Mouse (Mus musculus): ENCODE measurements around the gene Isy1. TPM values are rescaled to one million over a fixed set of nuclear protein-coding genes. Genes with fewer than 3 reads are reported as not detected.
"Not testable (repeated sequence)": the region's sequence is repeated elsewhere in the genome, so short reads cannot be mapped to it uniquely, and the experiment has no call there.

Isy1 gene
- polyA plus RNA-seq, 1 experiment: 25.8 TPM

GRCm38 (mm10) chr6:87778294-87779173, 60.1 kb downstream of the Isy1 start:
- DNase-seq (ENCODE audit: low read depth): no peak

DNA sequence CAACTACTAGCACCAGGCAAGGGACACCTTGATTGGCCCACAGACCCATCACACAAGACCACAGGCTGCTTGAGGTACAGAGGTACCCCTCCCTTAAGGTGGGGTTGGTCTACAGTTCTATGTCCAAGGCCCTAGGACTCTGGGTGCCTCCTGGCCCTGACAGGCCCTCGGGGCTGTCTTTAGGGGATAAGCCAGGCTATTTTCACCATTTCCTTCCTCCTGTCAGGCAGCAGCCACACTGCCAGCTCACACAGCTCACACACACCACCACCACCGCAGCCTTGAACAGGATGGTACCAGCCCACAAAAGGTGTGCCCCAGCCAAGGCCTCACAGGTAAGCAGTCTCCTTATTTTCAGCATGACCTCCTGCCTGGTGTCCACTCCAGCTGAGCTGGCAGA, 60.8 kb downstream of the Isy1 start, which contains the start of gene Gp9:
TSS of gene Gp9 (plus strand) at position 231 of the 400 bp plus-strand sequence.
- no peak for DNase-seq (ENCODE audit: low read depth)

GRCm38 (mm10) chr6:87776663-87777062, 61.9 kb downstream of the Isy1 start:
- DNase-seq (ENCODE audit: low read depth): no peak

DNA sequence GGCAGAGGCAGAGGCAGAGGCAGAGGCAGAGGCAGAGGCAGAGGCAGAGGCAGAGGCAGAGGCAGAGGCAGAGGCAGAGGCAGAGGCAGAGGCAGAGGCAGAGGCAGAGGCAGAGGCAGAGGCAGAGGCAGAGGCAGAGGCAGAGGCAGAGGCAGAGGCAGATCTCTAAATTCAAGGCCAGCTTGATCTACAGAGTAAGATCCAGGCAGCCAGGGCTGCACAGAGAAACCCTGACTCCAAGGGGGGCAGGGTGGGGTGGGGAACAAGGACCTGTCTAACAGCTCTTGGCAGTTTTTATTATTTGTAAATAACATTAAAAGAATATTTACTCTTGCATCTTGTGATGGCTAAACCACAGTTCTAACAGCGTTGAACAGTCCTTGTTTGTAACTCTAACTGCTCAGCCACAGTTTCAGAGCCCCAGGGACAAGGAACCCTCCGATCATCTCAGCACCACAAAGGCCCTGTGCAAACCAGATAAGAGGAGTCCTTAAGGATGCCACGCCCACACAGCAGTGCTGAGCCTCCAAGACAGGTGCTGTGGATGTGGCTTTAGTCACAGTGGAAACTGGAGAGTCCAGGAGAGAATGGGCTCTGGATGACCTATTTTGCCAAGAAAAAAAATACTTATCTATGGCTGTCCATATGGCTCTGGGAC, 62.9 kb downstream of the Isy1 start:
- no peak for DNase-seq (ENCODE audit: low read depth)

DNA sequence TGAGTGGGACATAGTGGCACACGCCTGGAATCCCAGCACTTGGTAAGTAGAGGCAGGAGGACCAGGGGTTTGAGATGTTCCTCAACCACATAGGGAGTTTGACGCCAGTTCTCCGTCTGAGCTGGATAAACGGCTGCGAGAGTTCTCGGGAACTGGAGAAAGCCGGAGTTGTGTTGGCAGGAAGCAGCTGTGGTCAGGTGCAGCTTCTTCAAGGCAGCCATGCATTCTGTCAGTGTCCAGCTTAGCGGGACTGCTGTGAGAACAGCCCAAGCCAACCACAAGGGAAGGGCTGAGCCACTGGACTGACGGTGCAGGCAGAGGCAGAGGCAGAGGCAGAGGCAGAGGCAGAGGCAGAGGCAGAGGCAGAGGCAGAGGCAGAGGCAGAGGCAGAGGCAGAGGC, 63.7 kb downstream of the Isy1 start:
- no peak for DNase-seq (ENCODE audit: low read depth)

- no peak for DNase-seq (ENCODE audit: low read depth)
Observed at GRCm38 (mm10) chr6:87774466-87774865, 64.1 kb downstream of the Isy1 start.

GRCm38 (mm10) chr6:87770626-87771025, 68.0 kb downstream of the Isy1 start:
- DNase-seq (ENCODE audit: low read depth): no peak

DNA sequence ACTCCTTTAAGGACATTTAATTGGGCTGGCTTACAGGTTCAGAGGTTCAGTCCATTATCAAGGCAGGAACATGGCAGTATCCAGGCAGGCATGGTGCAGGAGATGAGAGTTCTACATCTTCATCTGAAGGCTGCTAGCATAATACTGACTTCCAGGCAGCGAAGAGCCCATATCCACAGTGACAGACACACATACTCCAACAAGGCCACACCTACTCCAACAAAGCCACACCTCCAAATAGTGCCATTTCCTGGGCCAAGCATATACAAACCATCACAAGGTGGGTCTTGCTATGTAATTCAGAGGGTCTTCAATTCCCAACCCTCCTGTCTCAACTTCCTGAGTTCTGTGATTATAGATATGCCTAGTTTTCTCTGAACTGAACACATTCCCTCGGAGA, 74.3 kb downstream of the Isy1 start:
- DNase-seq (ENCODE audit: low read depth): not testable (repeated sequence)

Other genes with a start within 250 kb of the Isy1 start
- 7.4 and 10.6 TPM in 2 replicates for gene Prokr1, start 248.1 kb downstream of the Isy1 start, polyA plus RNA-seq (2012; rRNA removed)
- 4.2 and 4.4 TPM in 2 replicates for gene Aplf, start 166.6 kb downstream of the Isy1 start, polyA plus RNA-seq (2012; rRNA removed)
- 2.9 and 6.2 TPM in 2 replicates for gene Efcc1, start 107.9 kb downstream of the Isy1 start, polyA plus RNA-seq (2012; rRNA removed)
- 8.7 TPM in 2 replicates for gene Gp9, start 60.7 kb downstream of the Isy1 start, polyA plus RNA-seq (2012; rRNA removed)
- gene Rab43, start 26.6 kb downstream of the Isy1 start, polyA plus RNA-seq (2012; rRNA removed): 46.8 and 50.8 TPM in 2 replicates
- 1.1 and 1.3 TPM in 2 replicates for gene Gm45140, start 3.0 kb downstream of the Isy1 start, polyA plus RNA-seq (2012; rRNA removed)
- gene Cnbp, start 12.3 kb upstream of the Isy1 start, polyA plus RNA-seq (2012; rRNA removed): 256 and 292 TPM in 2 replicates
- gene Copg1, start 49.0 kb upstream of the Isy1 start, polyA plus RNA-seq (2012; rRNA removed): 56.6 and 104 TPM in 2 replicates
- 23.0 and 26.2 TPM in 2 replicates for gene Hmces, start 75.1 kb upstream of the Isy1 start, polyA plus RNA-seq (2012; rRNA removed)
- 7.7 and 15.5 TPM in 2 replicates for gene H1fx, start 142.8 kb upstream of the Isy1 start, polyA plus RNA-seq (2012; rRNA removed)
- 224 and 272 TPM in 2 replicates for gene Rab7, start 206.5 kb upstream of the Isy1 start, polyA plus RNA-seq (2012; rRNA removed)
- 250 and 301 TPM in 2 replicates for gene Rpn1, start 245.7 kb upstream of the Isy1 start, polyA plus RNA-seq (2012; rRNA removed)

Data from gonadal fat pad, adult 2 months (tissue).